Mouse (Mus musculus): ENCODE results near the gene Cep85l.

GRCm38 (mm10) chr10:53428695-53429447 is 49.1 kb upstream of the Cep85l start:
- no peak for TF ChIP-seq CTCF (IDR thresholded peaks at IDR 0.05; ENCODE audit: extremely low read depth, insufficient read length, insufficient replicate concordance, low read depth, low read length)
- TF ChIP-seq POLR2A (IDR thresholded peaks at IDR 0.05; ENCODE audit: low read depth, low read length) = no peak
